Mouse (Mus musculus) left cerebral cortex, postnatal 14 days (tissue): Measurements from ENCODE around the gene Zdhhc11. TPM values are rescaled to one million over a fixed set of nuclear protein-coding genes. Genes with fewer than 3 reads are reported as not detected.

Experiments used
- DNase-seq, 2 experiments: peaks; one replicate each; pipeline ENCODE4 v3.0.0; 2021 to 2022; ENCODE audit warnings: low spot score in 2 of 2, mixed read lengths in 1 of 2
- intact Hi-C: fragments of 180-260 bp; cut with DNase I; formaldehyde crosslinking; loops from one replicate; pipeline ENCODE4 v1.15.1; 2025
- long read RNA-seq, 2 experiments: library from polyadenylated mRNA; stranded (forward); transcript quantifications; one replicate each; pipeline ENCODE4 v2.0.0; 2021
- total RNA-seq, 2 experiments: library from RNA; stranded (reverse); gene quantifications; 2 replicates each; pipeline ENCODE4 v1.2.3; 2021

Gene Zdhhc11
- total RNA-seq, result not detected
- long read RNA-seq, experiment 1, result 0 reads
- long read RNA-seq, experiment 2, result 0 reads

- intact Hi-C loops, result no loop called here
- DNase-seq, result no peak
Measured at GRCm38 (mm10) chr13:73963551-73963950, at the start of gene Zdhhc11. Gene Zdhhc11 (plus strand): TSS chr13:73963851.

GRCm38 (mm10) chr13:73932201-73932600, 31.4 kb upstream of the Zdhhc11 start:
- no peak for DNase-seq
- intact Hi-C loops, result no loop called here

GRCm38 (mm10) chr13:73936938-73937320, 26.7 kb upstream of the Zdhhc11 start:
- DNase-seq, result no peak
- intact Hi-C loops, result no loop called here

- intact Hi-C loops, result no loop called here
- DNase-seq, result peak; percentile 87 to 89
Measured at GRCm38 (mm10) chr13:73937321-73938176, 26.1 kb upstream of the Zdhhc11 start, which contains the start of the genes Trip13 and Brd9. Gene Trip13 (minus strand): TSS chr13:73937784. Gene Brd9 (plus strand): TSS chr13:73937811.

GRCm38 (mm10) chr13:73938177-73938560, 25.5 kb upstream of the Zdhhc11 start:
- no peak for DNase-seq
- intact Hi-C loops, result no loop called here

GRCm38 (mm10) chr13:73939101-73939500, 24.6 kb upstream of the Zdhhc11 start:
- DNase-seq, result no peak
- intact Hi-C loops, result no loop called here

- intact Hi-C loops, result no loop called here
- no peak for DNase-seq
Measured at GRCm38 (mm10) chr13:73944606-73945005, 19.0 kb upstream of the Zdhhc11 start.

- intact Hi-C loops, result no loop called here
- DNase-seq, result no peak
Measured at GRCm38 (mm10) chr13:73953551-73954130, 10.0 kb upstream of the Zdhhc11 start.

- intact Hi-C loops, result no loop called here
- DNase-seq, result no peak
Measured at GRCm38 (mm10) chr13:73954666-73955065, 9.0 kb upstream of the Zdhhc11 start.

GRCm38 (mm10) chr13:73955531-73955930, 8.1 kb upstream of the Zdhhc11 start:
- DNase-seq, result no peak
- intact Hi-C loops, result no loop called here

GRCm38 (mm10) chr13:73960117-73960652, 3.5 kb upstream of the Zdhhc11 start:
- DNase-seq, result peak in 1 of 2 experiments; percentile 37
- intact Hi-C loops, result no loop called here

- intact Hi-C loops, result no loop called here
- DNase-seq, result peak in 1 of 2 experiments; percentile 30
Measured at GRCm38 (mm10) chr13:73961177-73961576, 2.5 kb upstream of the Zdhhc11 start.

- peak; percentile 73 to 77 for DNase-seq
- intact Hi-C loops, result loop anchor here (2.0 to 10.0 kb wide), 3 partner anchors 56 to 332 kb away; no protein-coding TSS in a partner anchor
Measured at GRCm38 (mm10) chr13:73970545-73971448, 7.1 kb downstream of the Zdhhc11 start.

GRCm38 (mm10) chr13:73974523-73974922, 10.9 kb downstream of the Zdhhc11 start:
- no peak for DNase-seq
- intact Hi-C loops, result loop anchor here (5.0 to 10.0 kb wide), 2 partner anchors 190 to 328 kb away; no protein-coding TSS in a partner anchor

- no peak for DNase-seq
- intact Hi-C loops, result loop anchor here (10.0 kb wide), 1 partner anchor 188 kb away; no protein-coding TSS in a partner anchor
Measured at GRCm38 (mm10) chr13:73976935-73977334, 13.3 kb downstream of the Zdhhc11 start.

- intact Hi-C loops, result no loop called here
Measured at GRCm38 (mm10) chr13:73990325-73990724, 26.7 kb downstream of the Zdhhc11 start.

GRCm38 (mm10) chr13:73990761-73991160, 27.1 kb downstream of the Zdhhc11 start:
- intact Hi-C loops, result no loop called here
- DNase-seq, result no peak

More at GRCm38 (mm10) chr13:73990325-73990724, 26.7 kb downstream of the Zdhhc11 start:
- no peak for DNase-seq

GRCm38 (mm10) chr13:73991267-73991666, 27.6 kb downstream of the Zdhhc11 start:
- DNase-seq, result no peak
- intact Hi-C loops, result no loop called here

- intact Hi-C loops, result no loop called here
- DNase-seq, result no peak
Measured at GRCm38 (mm10) chr13:73996456-73996855, 32.8 kb downstream of the Zdhhc11 start.
